Mouse (Mus musculus): Measurements from ENCODE around the gene Lepr.

DNA sequence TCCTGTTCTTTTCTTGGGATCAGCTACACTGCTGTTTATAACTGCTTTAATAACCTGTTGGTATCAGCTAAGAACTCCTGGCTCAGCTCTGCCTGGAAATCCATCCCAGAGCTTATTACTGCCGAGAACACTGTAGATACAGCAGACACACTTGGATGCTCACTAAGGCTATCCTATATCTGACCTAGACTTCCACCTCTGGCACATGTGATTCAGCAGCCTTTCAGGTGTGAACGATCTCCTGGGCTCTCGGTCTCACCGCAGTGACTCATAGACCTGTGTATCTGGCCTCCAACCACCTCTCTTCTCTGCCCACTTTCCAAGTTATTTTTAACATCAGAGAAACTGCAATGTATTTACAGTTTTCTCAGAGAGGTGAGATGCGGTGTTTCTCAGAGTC lies 43.3 kb downstream of the Lepr start:
- no peak for TF ChIP-seq CTCF (IDR thresholded peaks at IDR 0.05; ENCODE audit: low read depth)
- no peak for TF ChIP-seq EP300 (IDR thresholded peaks at IDR 0.05; ENCODE audit: low read depth)

Measured in heart, postnatal 0 days (tissue).